Mouse (Mus musculus): Measurements from ENCODE around the gene Cmklr1.

Gene Cmklr1

DNA sequence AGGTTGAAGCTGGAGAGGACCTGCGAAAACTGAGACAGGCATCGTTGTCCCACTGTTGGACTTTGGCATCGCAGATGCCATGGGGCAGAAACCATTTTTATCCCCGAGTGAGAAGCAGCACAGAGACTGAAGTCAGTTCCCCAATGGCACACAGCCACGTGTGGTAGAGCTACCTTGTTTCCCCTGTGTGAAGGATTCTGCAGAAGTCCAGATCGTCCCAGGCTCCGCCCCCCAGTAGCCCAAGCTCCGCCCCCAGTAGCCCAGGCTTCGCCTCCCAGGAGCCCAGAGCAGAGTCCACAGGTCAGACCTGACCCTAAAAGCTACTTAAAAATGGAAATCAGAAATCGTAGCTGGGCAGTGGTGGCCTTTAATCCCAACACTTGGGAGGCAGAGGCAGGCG lies 4.0 kb upstream of the Cmklr1 start:
- whole genome bisulfite sequencing: 84% methylated on average over 11 of the region's 11 CpGs

DNA sequence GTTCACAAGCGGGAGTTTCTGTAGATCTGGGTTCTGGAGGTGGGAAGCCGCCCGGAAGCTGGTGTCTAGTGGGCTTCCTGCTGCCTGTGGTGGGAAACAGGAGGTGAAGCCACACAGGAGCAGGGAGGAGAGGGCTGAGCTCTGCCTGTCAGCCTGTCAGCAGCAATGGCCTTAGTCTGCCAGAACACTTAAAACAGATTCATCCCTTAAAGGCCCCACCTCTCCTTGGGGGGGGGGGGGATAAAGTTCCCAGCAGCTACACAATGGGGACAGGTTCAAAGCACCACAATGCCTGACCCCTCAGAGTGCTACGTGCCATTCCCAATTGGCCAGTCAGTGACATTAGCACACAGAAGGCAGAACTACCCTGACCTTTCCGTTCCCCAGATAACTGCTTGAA lies 2.0 kb upstream of the Cmklr1 start:
- 63% methylated on average over 5 of the region's 5 CpGs for WGBS

DNA sequence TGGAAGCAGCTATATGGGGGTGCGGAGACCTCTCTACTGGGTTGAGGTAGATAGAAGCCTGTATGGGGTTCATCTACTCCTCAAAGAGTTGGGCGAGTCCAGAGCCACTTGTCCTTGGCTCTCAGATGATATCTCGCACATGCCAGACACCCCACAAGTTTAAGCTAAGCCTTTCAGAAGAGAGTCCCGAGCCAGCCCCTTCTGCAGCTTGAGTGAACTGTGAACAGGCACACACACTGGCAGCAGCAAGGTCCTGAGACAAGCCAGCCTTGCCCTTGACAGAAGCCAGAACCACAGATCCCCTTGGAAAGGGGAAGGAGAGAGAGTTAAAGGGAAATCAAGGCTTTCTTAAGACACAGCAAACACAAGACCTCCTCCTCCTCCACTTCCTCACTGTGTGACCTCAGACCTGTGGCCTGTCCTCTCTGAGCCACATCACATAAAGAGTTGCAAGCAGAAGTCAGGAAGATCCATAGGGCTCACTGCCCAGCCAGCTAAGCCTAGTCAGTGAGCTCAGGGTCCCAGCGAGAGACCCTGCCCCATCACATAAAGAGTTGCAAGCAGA lies 1.5 kb downstream of the Cmklr1 start:
- WGBS: 89% methylated on average over 5 of the region's 5 CpGs

DNA sequence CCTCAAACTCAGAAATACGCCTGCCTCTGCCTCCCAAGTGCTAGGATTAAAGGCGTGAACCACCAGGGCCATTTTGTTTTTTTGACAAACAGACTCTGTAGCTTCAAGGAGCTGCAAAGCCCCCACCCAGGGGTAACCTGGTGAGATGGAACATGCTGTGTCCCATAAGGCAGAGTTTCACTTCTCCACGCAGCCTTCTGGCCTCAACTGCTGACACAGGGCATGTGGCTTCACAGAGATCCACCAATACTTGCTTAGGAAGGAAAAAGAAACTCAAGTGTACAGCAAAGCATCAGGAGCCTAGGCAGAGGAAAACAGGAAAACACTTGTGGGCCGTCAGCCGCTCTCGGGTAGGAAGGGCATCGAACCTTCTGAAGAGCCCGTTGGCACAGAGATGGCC lies 3.1 kb downstream of the Cmklr1 start:
- 88% methylated on average over 8 of the region's 8 CpGs for WGBS

DNA sequence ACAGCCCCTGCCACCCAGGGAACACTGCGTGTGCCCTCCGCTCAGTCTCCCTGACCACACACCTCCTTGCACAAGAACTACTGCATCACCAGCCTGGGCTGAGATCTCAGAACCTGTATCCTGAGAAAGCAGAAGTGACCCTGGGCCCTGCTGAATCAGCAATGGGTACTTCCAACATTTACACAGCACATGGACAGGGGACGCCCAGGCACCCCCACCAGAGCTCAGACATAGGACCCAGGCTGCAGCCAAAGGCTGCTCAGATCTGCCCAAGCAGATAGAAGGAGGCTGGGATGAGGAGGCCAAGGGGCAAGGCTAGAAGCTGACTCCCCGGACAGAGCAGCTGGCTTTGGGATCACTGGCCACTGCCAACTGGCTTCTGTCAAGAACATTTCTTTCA lies 5.7 kb downstream of the Cmklr1 start:
- WGBS: 81% methylated on average over 4 of the region's 4 CpGs

DNA sequence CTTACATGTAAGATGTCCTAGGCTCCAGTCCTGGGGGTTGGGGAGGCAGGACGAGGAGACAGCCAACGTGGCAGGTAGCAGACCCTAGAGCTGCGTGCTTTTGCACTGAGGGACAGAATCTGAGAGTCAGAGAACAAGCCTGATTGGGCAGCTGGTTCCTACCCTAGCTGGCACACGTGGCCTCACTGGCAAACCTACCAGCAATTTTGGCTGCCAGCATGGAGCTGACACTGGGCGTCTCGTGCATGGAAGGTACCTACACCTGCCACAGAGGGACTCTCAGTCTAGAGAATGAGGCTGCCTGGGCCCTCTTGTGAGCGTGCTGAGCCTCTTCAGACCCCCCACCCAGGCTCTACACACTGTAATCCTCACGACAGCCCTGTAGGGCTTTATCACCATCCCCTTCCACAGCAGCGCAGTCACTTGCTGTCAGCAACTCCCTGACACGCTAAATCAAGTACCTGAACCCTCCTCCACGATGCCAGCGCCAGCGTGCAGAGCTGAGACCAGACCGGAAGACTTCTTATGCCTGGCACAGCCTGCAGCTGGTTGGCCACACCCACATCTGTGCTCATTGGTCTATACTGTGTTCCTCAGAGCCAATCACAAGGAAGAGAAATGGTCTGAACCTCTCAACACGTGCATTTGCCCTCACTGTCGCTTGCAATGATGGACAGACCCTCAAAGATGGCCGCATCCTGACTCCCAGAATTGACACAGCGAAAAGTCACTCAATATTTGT lies 6.9 kb downstream of the Cmklr1 start:
- WGBS: 44% methylated on average over 18 of the region's 18 CpGs

DNA sequence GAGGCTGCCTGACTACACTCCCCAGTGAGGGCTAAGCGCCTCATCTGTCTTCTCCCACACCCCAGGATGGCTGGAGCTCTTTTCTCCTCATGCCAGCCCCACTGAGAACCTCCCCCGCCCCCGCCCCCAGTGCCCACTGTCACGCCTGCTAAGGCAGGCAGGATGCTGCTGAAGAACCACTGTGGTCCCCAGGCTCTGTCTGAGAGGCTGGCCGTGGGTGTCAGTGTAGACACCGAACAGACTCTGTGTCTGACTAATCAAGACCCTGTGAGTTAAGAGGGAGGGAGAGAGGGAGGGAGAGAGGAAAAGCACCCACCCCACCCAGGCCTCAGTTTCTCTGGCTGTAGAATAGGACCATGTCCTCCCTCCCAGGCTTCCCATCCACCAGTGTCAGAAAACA lies 9.2 kb downstream of the Cmklr1 start:
- WGBS: 44% methylated on average over 6 of the region's 6 CpGs

DNA sequence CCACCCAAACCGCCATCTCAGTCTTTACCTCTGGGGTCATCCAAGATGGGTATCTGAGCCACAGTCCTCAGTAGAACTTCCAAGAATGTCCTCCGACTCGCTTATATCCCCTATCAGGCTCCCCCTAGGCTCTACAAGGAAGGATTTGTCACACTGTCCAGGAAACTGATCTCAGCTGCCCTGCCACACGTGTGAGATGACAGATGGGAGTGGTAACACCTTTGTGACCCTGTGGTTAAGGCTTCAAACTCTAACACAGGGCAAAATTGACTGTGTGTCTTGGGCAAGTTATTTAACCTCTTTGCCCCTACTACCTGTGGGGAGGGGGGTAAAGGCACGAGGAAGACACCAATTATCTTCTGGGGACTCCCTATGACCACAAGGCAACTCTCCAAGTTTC lies 11.1 kb downstream of the Cmklr1 start:
- WGBS: 93% methylated on average over 5 of the region's 5 CpGs

DNA sequence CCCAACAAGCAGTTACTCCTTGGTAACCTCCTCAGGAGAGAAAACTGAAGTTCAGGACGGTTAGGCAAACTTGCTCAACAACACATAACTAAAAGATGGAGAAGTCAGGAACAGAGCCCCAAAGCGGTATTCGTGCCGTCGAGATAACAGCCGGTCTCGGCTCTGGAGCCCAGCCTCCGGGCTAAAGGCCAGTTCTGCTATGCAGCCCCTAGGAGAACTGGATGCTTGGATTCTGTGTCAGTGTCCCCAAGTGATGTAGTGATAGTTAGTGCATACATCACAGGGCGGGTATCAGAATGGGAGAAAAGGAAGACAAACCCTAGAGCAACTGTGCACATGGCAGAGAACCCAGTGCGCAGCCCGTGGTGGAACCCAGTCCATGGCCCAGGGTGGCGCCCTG lies 12.2 kb downstream of the Cmklr1 start:
- 82% methylated on average over 12 of the region's 12 CpGs for WGBS

DNA sequence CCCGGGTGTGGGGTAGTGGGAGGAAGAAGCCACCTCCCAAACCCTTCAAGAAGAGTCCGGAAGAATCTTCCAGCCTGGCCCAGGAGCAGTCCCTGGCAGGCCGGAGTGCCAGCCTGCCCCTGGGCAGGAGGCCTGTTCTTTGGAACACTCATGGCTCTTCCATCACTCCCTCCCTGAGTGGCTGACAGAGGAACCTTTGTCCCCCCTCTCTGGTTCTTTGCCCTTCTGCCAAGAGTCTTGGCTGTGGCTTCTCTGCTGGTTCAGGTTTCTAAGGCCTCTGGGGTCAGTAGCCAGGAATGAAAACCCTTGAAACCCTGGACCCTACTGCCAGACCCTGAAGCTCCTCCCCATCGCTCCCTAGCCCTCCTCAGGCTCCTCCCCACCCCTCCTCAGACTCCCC lies 12.6 kb downstream of the Cmklr1 start:
- 69% methylated on average over 4 of the region's 4 CpGs for WGBS

DNA sequence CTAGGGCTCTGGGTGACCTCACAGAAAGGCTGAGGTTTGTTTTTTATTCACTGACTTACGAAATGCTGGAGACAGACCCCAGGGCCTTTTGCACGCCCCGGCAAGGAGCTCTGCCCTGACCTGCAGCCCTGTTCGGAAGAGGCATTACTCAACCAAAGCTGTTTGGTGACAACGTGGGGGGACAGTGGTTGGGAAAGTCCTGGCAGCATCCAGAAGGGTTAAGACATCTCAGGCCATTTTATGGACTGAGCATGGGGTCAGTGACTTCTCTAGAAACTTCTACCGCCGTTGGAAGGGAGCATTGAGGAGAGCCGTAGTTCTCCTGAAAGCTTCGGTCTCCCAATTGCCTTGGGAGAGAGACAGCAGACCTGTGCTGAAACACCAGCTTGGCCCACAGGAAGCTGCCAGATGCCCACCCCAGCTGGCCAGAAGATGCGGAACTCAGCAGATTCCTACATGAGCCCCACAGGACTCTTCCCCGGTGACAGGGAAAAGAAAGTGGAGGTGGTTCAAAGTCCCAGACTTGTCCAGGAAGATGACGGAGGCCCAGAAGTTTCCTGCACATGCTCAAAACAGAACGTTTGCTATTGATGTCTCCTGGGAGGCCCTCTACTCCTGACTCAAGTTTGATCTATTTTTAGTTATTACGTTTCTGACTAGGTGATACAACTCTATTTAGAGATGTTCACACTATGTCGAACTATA lies 14.2 kb downstream of the Cmklr1 start:
- 80% methylated on average over 15 of the region's 15 CpGs for whole genome bisulfite sequencing

DNA sequence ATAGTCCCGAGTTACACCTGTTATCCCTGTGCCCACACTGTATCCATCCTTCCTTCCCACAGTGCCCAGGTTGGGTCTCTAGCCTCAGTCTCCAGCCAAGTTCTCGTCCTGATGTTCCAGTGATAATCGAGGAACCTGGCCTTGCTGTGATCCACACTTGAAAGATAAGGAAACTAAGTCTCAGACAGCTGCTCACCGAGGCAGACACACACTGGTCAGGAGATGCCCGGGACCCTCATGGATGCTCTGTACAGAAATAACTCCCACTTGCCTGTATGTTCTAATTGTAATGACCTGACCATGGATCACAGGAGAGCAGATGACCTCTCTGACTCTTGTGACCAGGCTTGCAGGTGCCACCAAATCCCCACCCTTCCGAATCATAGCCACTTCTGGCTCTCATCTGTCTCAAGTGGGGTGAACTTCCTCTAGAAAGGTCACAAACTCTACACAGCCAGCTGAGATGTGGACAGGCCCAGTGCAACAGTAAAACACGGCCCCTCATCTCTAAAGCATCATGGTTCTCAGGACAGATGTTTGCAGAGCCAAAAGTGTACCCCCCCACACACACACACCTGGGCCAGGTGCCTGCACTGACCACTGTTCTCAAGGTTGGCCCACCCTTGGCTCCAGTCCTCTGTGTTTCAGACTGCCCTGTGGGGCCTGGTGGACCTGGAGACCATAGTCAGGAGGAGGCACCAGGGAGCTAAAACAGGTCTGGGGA lies 15.2 kb downstream of the Cmklr1 start:
- WGBS: 90% methylated on average over 7 of the region's 7 CpGs

DNA sequence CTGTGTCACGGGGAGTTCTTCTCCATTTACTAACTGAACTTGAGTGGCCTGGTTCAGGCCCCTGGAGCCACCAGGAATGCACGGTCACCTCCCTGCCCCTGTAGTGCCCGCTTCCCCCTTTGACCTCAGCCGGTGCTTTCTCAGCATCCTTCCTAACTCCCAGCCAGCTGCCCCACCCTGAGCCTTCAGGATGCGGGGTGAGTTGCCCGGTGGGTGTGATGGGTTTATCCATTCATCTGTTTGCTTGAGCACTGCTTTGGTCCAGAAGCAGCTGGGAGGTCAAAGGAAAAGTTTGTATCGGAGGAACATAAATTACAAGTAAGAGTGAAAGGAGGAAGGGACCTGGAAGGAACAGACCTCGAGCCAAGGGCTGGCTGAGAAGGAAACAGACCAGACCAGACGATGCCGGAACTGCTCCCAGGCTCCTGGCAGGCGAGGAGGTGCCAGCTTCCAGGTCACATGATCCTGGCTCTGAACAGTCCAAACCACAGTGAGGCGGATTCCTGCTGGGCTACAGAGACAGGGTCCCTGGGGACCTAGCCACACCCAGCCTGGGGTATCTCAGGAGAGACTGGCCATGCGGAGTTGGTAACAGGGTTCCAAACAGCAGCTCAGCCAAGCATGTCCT lies 16.1 kb downstream of the Cmklr1 start:
- WGBS: 50% methylated on average over 13 of the region's 13 CpGs

DNA sequence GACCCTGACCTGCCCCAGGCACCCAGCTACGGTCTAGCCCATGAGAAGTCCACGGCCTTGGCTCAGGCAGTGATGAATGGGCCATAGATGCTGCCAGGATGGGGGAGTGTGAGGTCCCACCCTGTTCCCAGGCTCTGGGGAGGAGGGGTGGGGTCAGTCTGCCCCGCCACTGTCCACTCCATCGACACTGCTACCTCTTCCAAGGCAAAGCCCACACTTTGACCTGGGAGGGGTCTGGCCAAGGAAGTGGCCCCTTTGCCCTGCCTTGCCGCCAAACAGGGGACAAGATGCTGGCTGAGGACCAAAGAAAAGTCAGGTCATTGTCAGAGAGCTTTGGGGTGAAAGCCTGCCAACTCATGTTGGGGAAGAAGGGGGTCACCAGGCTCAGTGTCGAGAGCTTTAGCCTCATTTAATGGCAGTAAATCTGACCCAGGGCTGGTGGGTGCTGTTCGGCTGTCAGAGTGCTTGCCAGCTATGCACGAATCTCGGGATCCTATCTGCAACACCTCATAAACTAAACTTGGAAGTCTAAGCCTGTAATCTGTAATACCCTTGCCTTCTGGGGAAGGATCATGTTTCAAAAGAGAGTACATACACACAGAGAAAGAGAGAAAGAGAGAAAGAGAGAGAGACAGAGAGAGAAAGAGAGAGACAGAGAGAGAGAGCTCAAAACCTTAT lies 17.1 kb downstream of the Cmklr1 start:
- WGBS: 70% methylated on average over 9 of the region's 9 CpGs

DNA sequence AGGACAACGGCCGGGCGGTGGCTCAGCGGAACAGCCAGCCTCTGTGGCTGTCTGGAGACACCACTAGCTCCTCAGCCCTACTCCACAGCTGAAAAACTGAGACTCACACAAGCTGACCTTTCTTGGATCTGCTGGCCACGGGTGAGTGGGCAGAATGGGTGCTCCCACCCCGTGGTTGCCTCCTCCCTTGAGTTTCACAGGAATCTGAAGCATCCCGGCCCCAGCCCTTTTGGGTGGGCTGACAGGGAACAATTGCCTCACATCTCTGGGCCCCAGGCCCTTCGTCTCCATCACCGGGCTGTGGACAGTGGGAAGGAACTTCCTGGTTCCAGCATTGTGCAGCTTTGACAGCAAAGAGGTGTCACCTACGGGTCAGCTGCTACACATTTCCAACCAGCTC lies 20.1 kb downstream of the Cmklr1 start:
- WGBS: 81% methylated on average over 10 of the region's 10 CpGs

DNA sequence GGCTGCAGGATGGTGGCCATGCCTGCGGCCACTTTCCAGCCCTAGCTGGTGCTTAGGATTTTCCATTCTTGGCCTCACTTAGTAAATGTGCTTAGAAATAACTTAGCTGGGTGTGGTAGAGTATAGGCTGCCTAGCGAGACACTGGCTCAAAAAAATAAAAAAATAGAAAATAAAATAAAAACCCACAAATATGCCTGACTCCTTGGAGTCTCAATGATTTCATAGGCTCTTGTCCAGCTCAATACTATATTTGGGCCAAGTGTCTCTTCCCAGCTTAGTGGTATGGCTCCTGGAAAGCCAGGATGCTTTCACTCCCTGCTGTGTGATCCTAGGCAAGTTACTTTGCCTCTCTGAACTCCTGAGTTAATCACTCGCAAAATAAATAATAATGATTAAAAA lies 21.0 kb downstream of the Cmklr1 start:
- WGBS: 86% methylated on average over 3 of the region's 3 CpGs

DNA sequence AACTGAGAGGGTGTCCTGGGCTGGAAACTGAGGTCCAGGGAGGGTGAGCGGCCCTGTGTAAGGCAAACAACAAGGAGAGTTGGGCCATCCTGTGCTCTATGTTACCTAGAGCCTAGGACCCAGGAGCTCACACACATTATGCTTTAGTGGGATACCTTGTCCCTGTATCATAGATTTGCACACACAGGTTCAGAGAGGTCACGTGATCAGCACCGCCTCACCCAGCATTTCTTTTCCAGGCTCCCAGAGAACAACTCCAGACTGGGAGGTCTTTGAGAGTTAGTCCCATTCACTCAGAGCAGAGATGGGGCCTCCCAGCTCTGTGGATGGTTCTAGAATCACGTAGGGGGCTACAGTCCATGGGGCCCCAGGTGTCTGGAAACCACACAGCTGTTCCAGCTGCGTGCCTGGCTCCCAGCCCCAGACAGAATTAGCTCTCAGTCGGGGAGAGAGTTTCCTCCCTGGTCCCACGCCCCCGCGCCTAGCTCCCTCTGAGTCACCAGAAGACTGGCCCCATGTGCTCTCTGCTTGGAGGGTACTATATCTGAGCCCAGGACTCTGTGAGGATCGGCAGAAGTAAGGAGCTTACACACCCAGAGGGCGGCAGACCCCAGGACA lies 22.3 kb downstream of the Cmklr1 start:
- 48% methylated on average over 11 of the region's 11 CpGs for WGBS

DNA sequence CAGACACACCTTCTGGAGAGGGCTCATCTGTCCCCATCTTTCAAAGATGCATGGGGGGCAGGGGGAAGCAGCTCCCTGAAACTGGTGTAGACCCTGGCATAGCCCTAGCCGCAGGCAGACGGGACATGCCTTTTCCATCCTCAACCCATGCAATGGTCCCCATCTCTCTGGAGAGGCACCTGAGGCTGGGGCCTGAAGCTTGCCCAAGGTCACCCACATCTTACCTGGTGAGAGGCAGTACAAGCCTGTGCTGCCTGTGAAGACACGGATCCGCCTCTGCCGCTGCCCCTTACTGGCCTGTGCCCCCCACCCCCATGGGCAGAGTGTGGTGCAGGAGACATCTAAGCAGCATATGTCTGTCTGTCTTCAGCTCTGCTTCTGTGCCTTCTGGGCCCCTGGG lies 23.2 kb downstream of the Cmklr1 start:
- 90% methylated on average over 5 of the region's 5 CpGs for WGBS

DNA sequence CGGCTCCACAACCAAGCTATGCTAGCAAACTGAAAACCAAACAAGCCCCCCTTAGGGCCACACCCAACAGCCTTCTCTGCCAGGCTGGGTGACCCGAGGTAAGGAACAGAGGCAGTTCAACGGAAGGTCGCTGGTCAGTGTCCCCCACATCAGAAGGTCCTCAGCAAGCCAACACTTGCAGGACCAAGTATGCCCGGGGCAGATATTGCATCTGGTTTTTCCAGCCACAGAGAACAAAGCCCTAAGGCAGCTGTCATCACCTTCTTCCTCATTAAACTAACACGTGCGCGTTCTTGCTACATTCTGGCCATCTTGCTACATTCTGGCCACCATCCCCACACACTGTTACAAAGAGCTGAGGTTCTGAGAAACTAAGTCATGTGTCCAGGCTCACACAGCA lies 23.9 kb downstream of the Cmklr1 start:
- WGBS: 85% methylated on average over 8 of the region's 8 CpGs

DNA sequence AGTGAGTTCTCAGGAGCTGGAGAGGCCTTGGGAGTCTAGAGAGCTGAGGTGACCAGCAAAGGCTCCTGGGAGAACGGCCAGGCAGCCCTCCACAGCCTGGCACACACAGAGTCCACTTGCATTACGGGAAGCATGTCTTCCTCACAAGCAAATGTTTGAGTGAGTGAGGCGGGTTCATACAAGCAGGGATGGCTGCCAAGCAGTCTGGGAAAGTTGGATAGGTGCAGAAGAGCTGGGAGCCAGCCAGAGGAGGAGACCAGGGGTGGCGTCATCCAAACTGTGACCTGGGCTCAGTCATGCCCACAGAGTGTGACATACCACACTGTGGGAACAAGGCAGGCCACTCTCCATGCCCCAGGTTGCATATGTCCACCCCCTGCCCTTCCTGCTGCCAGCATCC lies 25.2 kb downstream of the Cmklr1 start:
- WGBS: 60% methylated on average over 4 of the region's 4 CpGs

DNA sequence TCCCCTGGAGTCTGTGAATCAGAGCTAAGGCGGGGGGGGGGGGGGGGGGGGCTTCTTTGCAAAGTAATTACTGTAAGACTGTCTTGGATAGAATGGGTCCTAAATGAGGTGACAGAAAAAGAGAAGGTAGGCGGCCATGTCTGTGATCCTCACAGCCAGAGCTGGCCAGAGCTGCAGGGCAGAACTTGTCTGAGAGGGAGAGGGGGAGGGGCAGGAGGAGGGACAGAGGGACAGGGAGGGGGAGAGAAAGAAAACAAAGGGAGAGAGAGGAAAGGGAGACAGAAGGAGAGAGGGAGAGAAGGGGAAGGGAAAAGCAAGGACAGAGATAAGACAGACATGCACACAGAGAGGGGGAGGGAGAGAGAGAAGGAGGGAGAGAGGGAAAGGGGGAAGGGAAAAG lies 27.2 kb downstream of the Cmklr1 start:
- 59% methylated on average over 2 of the region's 2 CpGs for WGBS
